Mouse (Mus musculus) mouse embryonic stem cell (cell line): ENCODE results near the gene Gm11214.

Experiments used
- in situ Hi-C, 2 experiments: fragments of 300-500 bp; cut with MboI; formaldehyde crosslinking; loops; 1 replicate in 1 of 2; 3 replicates in 1 of 2; pipeline ENCODE4 v1.14.3; 2019 to 2020; ENCODE audit warnings: low sequenced_read_pairs in 2 of 2, low pct_unique_long_range_greater_than_20kb in 1 of 2, mixed read lengths in 1 of 2; ENCODE audit not compliant: unreplicated experiment in 1 of 2

The Gm11214 gene

GRCm38 (mm10) chr4:63663279-63663678 is at the start of gene Gm11214:
Gene Gm11214 (minus strand): TSS chr4:63663379.
- in situ Hi-C loops, result no loop called here

- in situ Hi-C loops, result no loop called here
Observed at GRCm38 (mm10) chr4:63711886-63712285, 48.7 kb upstream of the Gm11214 start.

- in situ Hi-C loops, result no loop called here
Observed at GRCm38 (mm10) chr4:63710431-63711220, 47.4 kb upstream of the Gm11214 start.

- in situ Hi-C loops, result no loop called here
Observed at GRCm38 (mm10) chr4:63706279-63706971, 43.2 kb upstream of the Gm11214 start.

GRCm38 (mm10) chr4:63704232-63704631 is 41.1 kb upstream of the Gm11214 start:
- in situ Hi-C loops, result no loop called here

- in situ Hi-C loops, result no loop called here
Observed at GRCm38 (mm10) chr4:63703686-63704085, 40.5 kb upstream of the Gm11214 start.

- in situ Hi-C loops, result no loop called here
Observed at GRCm38 (mm10) chr4:63702006-63702704, 39.0 kb upstream of the Gm11214 start.

GRCm38 (mm10) chr4:63699749-63700148 is 36.6 kb upstream of the Gm11214 start:
- in situ Hi-C loops, result no loop called here

GRCm38 (mm10) chr4:63696921-63697320 is 33.7 kb upstream of the Gm11214 start:
- in situ Hi-C loops, result no loop called here

- in situ Hi-C loops, result no loop called here
Observed at GRCm38 (mm10) chr4:63692351-63692750, 29.2 kb upstream of the Gm11214 start.

GRCm38 (mm10) chr4:63687429-63687828 is 24.2 kb upstream of the Gm11214 start:
- in situ Hi-C loops, result no loop called here

- in situ Hi-C loops, result no loop called here
Observed at GRCm38 (mm10) chr4:63686157-63686556, 23.0 kb upstream of the Gm11214 start.

GRCm38 (mm10) chr4:63685253-63685525 is 22.0 kb upstream of the Gm11214 start:
- in situ Hi-C loops, result no loop called here

GRCm38 (mm10) chr4:63684412-63685252 is 21.5 kb upstream of the Gm11214 start:
- in situ Hi-C loops, result no loop called here

GRCm38 (mm10) chr4:63683716-63684115 is 20.5 kb upstream of the Gm11214 start:
- in situ Hi-C loops, result no loop called here

- in situ Hi-C loops, result no loop called here
Observed at GRCm38 (mm10) chr4:63683056-63683455, 19.9 kb upstream of the Gm11214 start.

- in situ Hi-C loops, result no loop called here
Observed at GRCm38 (mm10) chr4:63682441-63682840, 19.3 kb upstream of the Gm11214 start.

- in situ Hi-C loops, result no loop called here
Observed at GRCm38 (mm10) chr4:63681557-63681956, 18.4 kb upstream of the Gm11214 start.

- in situ Hi-C loops, result no loop called here
Observed at GRCm38 (mm10) chr4:63675128-63675527, 11.9 kb upstream of the Gm11214 start.
